Mouse (Mus musculus): ENCODE data around the gene Cdc42se2. TPM values are rescaled to one million over a fixed set of nuclear protein-coding genes. Genes with fewer than 3 reads are reported as not detected.

Cdc42se2 gene
- total and polyA plus RNA-seq, 3 experiments, result 97.4 to 227 (median 99.1) TPM

DNA sequence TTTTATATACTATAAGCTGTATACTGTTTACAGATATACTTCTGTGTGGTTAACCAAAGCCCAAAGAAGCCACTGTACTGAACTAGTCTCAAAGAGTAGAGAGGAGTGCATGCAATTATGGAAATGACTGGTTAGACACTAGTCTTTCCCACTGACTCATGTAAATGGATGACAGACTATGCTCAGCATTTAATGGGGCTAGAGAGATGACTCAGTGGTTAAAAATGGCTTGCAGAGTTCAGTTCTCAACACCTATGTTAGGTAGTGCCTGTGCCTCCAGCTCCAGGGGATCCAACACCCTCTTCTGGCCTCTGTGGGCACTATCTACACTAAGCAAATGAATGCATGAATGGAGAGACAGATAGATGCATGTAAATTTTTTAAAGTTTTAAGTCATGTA lies 38.6 kb downstream of the Cdc42se2 start:
- dilution Hi-C loops (cut with MboI; ENCODE audit: extremely low pct_ligation_motif_present, extremely low pct_unique_long_range_greater_than_20kb, low sequenced_read_pairs), result no loop called here

DNA sequence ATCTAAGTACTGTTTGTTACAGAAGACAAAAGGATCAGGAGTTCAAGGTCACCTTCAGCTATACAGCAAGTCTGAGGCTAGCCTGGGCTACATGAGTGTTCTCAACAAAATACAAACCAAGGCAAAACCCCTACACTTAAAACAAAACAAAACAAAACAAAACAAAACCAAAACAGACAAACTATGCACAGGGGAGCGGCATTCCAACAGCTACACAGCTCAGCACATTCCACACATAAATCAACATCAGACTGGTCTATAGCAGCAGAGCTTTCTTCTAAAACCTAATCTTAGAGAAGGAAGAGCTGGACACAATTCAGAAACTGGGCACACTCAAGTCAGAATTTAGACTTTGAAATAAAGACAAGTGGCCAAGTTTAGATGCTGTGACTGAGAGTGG lies 43.2 kb downstream of the Cdc42se2 start:
- TF ChIP-seq MXI1 (IDR thresholded peaks at IDR 0.05; ENCODE audit: low read depth, low read length) (no peak), NRF1 (IDR thresholded peaks at IDR 0.05; ENCODE audit: low read depth, low read length) (no peak), ZNF384 (IDR thresholded peaks at IDR 0.05; ENCODE audit: low read depth, low read length) (no peak), MYC (IDR thresholded peaks at IDR 0.05; ENCODE audit: low read depth, low read length) (no peak), JUN (IDR thresholded peaks at IDR 0.05; ENCODE audit: insufficient read depth, low read depth, low read length) (no peak), KAT2A (IDR thresholded peaks at IDR 0.05; ENCODE audit: insufficient replicate concordance, low read length) (no peak), ZC3H11A (IDR thresholded peaks at IDR 0.05; ENCODE audit: low read depth, low read length) (no peak), USF2 (conservative IDR thresholded peaks at IDR 0.05; ENCODE audit: low read depth, low read length) (no peak), ETS1 (conservative IDR thresholded peaks at IDR 0.05; ENCODE audit: low read depth, low read length) (no peak), ZMIZ1 (IDR thresholded peaks at IDR 0.05; ENCODE audit: low read depth, low read length) (no peak), MAX (IDR thresholded peaks at IDR 0.05; ENCODE audit: low read length) (no peak)
- H3K27me3 ChIP-seq (replicated peaks), result no peaks in the 10 kb centered on the region
- peaks cover 5 to 55% of the 10 kb centered on the region in 2 experiments; a peak in 3 of 4 replicates for H3K4me1 ChIP-seq (ENCODE audit: control insufficient read depth in 1 of 2, insufficient read depth in 2 of 2)
- H3K9me3 ChIP-seq (replicated peaks; ENCODE audit: low read length), result no peaks in the 10 kb centered on the region
- no peak for DNase-seq (ENCODE audit: extremely low read depth)
- no peak overlapping the region for H3K9ac ChIP-seq (ENCODE audit: insufficient read depth, low read depth)
- dilution Hi-C loops (cut with MboI; ENCODE audit: extremely low pct_ligation_motif_present, extremely low pct_unique_long_range_greater_than_20kb, low sequenced_read_pairs), result no loop called here
- H3K4me2 ChIP-seq (ENCODE audit: insufficient read depth, low read depth, poor library complexity, severe bottlenecking), result no peak overlapping the region
- no peak overlapping the region for H3K4me3 ChIP-seq (replicated peaks in 1 of 3; ENCODE audit: low read depth in 2 of 3, low read length in 2 of 3, poor library complexity in 1 of 3)
- in situ Hi-C loops (cut with MboI; ENCODE audit: low pct_ligation_motif_present, low pct_unique_long_range_greater_than_20kb, low sequenced_read_pairs), result loop anchor here (5.0 kb wide), 1 partner anchor 33 kb away; no protein-coding TSS in a partner anchor
- H3K36me3 ChIP-seq (replicated peaks in 1 of 2; ENCODE audit: control insufficient read depth in 1 of 2, insufficient read depth in 1 of 2, low read length in 1 of 2), result peaks cover 15 to 61% of the 10 kb centered on the region in 2 experiments
- peaks cover 30% of the 10 kb centered on the region for H3K79me2 ChIP-seq (replicated peaks; ENCODE audit: control insufficient read depth, extremely low read depth, insufficient read depth, poor library complexity, severe bottlenecking)
- no peak overlapping the region for H3K27ac ChIP-seq (ENCODE audit: insufficient read depth, low read depth)

More for the DNA sequence above, 38.6 kb downstream of the Cdc42se2 start:
- TF ChIP-seq MEF2A (IDR thresholded peaks at IDR 0.05; ENCODE audit: borderline replicate concordance, low read depth, low read length), result peak; percentile 78; the same call in 1 of the 2 replicates
- no peak for TF ChIP-seq ZC3H11A (IDR thresholded peaks at IDR 0.05; ENCODE audit: low read depth, low read length)
- TF ChIP-seq PAX5 (IDR thresholded peaks at IDR 0.05; ENCODE audit: low read length), result no peak
- no peak for TF ChIP-seq MAFK (IDR thresholded peaks at IDR 0.05; ENCODE audit: insufficient replicate concordance, low read length)
- no peak for TF ChIP-seq ETS1 (conservative IDR thresholded peaks at IDR 0.05; ENCODE audit: low read depth, low read length)
- peak; percentile 8 for TF ChIP-seq RAD21 (IDR thresholded peaks at IDR 0.05; ENCODE audit: low read depth, low read length)
- no peak for TF ChIP-seq MYC (IDR thresholded peaks at IDR 0.05; ENCODE audit: low read depth, low read length)
- TF ChIP-seq CHD2 (IDR thresholded peaks at IDR 0.05; ENCODE audit: low read length), result no peak
- peak; percentile 29; the same call in 1 of the 2 replicates for TF ChIP-seq JUN (IDR thresholded peaks at IDR 0.05; ENCODE audit: insufficient read depth, low read depth, low read length)
- H3K27me3 ChIP-seq (replicated peaks), result no peaks in the 10 kb centered on the region
- H3K9me3 ChIP-seq (replicated peaks; ENCODE audit: low read length), result peaks cover 4% of the 10 kb centered on the region
- H3K4me1 ChIP-seq (ENCODE audit: control insufficient read depth in 1 of 2, insufficient read depth in 2 of 2), result peaks cover 0 to 51% of the 10 kb centered on the region in 2 experiments; a peak in 3 of 4 replicates
- peaks cover 13 to 72% of the 10 kb centered on the region in 2 experiments for H3K36me3 ChIP-seq (replicated peaks in 1 of 2; ENCODE audit: control insufficient read depth in 1 of 2, insufficient read depth in 1 of 2, low read length in 1 of 2)
- peaks cover 22% of the 10 kb centered on the region for H3K79me2 ChIP-seq (replicated peaks; ENCODE audit: control insufficient read depth, extremely low read depth, insufficient read depth, poor library complexity, severe bottlenecking)
- no peak overlapping the region for H3K4me2 ChIP-seq (ENCODE audit: insufficient read depth, low read depth, poor library complexity, severe bottlenecking)
- no peak overlapping the region for H3K9ac ChIP-seq (ENCODE audit: insufficient read depth, low read depth)
- in situ Hi-C loops (cut with MboI; ENCODE audit: low pct_ligation_motif_present, low pct_unique_long_range_greater_than_20kb, low sequenced_read_pairs), result no loop called here
- no peak overlapping the region for H3K27ac ChIP-seq (ENCODE audit: insufficient read depth, low read depth)
- H3K4me3 ChIP-seq (replicated peaks in 1 of 3; ENCODE audit: low read depth in 2 of 3, low read length in 2 of 3, poor library complexity in 1 of 3), result no peak overlapping the region
- DNase-seq (ENCODE audit: extremely low read depth), result peak; percentile 58
